Mouse (Mus musculus) kidney, postnatal 0 days (tissue): ENCODE results near the gene Omt2b. TPM values are rescaled to one million over a fixed set of nuclear protein-coding genes. Genes with fewer than 3 reads are reported as not detected.
A peak's percentile ranks its signal among the peaks of the same experiment; 100 is the strongest.

Source experiments
- ATAC-seq: fragments of 200-750 bp; cut with Nextera tagmentation; replicated peaks from 2 replicates; pipeline ENCODE4 v1.8.0; 2017; ENCODE audit warnings: low read depth, moderate number of reproducible peaks, moderate TSS enrichment, moderate library complexity; ENCODE audit not compliant: low FRiP score
- DNase-seq: peaks from one replicate; pipeline ENCODE4 v3.0.0-alpha.2; 2016; ENCODE audit warnings: low spot score
- H3K27ac ChIP-seq: fragments of 300-500 bp; sonication (generic); 2 replicates; pipeline ENCODE4 v1.5.1; 2014; ENCODE audit warnings: mild to moderate bottlenecking
- H3K27me3 ChIP-seq: fragments of 300-500 bp; sonication (generic); 2 replicates; pipeline ENCODE4 v1.6.1; 2014; ENCODE audit warnings: low read length, mixed read lengths; ENCODE audit not compliant: insufficient read depth
- H3K36me3 ChIP-seq: fragments of 300-500 bp; sonication (generic); 2 replicates; pipeline ENCODE4 v1.6.1; 2014; ENCODE audit warnings: low read length, mixed read lengths; ENCODE audit not compliant: insufficient read depth
- H3K4me1 ChIP-seq: fragments of 300-500 bp; sonication (generic); replicated peaks from 2 replicates; pipeline ENCODE4 v1.6.1; 2014; ENCODE audit warnings: antibody characterized with exemption, low read length, mixed read lengths; ENCODE audit not compliant: insufficient read depth
- H3K4me2 ChIP-seq: fragments of 300-500 bp; sonication (generic); 2 replicates; pipeline ENCODE4 v1.6.1; 2014; ENCODE audit warnings: mild to moderate bottlenecking, low read length, moderate library complexity, mixed read lengths
- H3K4me3 ChIP-seq: fragments of 300-500 bp; sonication (generic); replicated peaks from 2 replicates; pipeline ENCODE4 v1.5.1; 2014; ENCODE audit warnings: low read depth, low read length
- H3K9ac ChIP-seq: fragments of 300-500 bp; sonication (generic); 2 replicates; pipeline ENCODE4 v1.6.1; 2014; ENCODE audit warnings: low read depth, low read length
- H3K9me3 ChIP-seq: fragments of 300-500 bp; sonication (generic); replicated peaks from 2 replicates; pipeline ENCODE4 v1.6.1; 2016; ENCODE audit warnings: low read length, inconsistent platforms, mixed read lengths
- CTCF ChIP-seq: IDR thresholded peaks from 2 replicates; pipeline ENCODE4 v1.5.1; 2016; ENCODE audit warnings: antibody characterized with exemption, low read depth, mild to moderate bottlenecking, moderate library complexity
- WGBS: fragments of 180-500 bp; shearing (Covaris S2); extraction: QIAGEN DNeasy Blood & Tissue Kit; methylation state at CpG from one replicate; pipeline ENCODE4 v1.1.7; 2014; 5-methylcytosine and 5-hydroxymethylcytosine counted together
- polyA plus RNA-seq: library from polyadenylated mRNA; unstranded; fragments of >200 nt; fragmentation: Nextera tagmentation; extraction: Ambion mirVana; gene quantifications from 2 replicates; pipeline ENCODE4 v1.2.1, GENCODE M21; 2015

The Omt2b gene
- polyA plus RNA-seq, 1 experiment from 2014 or later: not detected

DNA sequence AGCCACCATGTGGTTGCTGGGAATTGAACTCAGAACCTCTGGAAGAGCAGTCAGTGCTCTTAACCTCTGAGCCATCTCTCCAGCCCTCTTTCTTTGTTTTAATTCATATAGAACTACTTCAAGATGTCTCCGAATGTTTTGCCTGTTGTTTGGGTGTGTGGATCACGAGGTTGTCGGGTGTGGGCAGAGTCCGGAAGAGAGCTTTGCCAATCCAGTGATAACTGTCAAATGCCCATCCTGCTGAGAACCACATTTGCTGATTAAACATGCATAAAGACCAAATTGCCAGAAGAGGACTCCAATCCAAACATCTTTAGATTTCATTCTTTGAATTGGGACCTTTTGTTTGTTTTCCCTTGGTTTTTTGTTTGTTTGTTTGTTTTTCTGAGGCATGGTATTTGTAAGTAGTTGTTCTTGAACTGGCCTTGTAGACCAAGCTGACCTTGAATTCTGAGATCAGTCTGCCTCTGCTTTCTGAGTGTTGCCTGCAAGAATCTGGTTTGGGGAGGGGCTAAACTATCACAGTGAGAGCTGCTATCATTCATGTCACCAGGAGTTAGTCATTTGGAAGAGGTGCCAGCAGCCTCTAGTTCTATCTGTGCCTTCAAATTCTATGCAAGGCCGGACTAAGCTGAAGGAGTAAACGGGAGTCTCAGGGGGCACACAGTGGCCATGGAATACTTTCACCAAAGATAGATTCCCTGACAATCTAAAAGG, 24.3 kb downstream of the Omt2b start:
- no peak for ATAC-seq
- no peak overlapping the region for H3K9ac ChIP-seq
- WGBS: 76% methylated on average over 6 of the region's 6 CpGs
- no peaks in the 10 kb centered on the region for H3K9me3 ChIP-seq
- no peaks in the 10 kb centered on the region for H3K27me3 ChIP-seq
- H3K4me2 ChIP-seq: no peak overlapping the region
- no peak for DNase-seq
- no peak overlapping the region for H3K4me3 ChIP-seq
- no peaks in the 10 kb centered on the region for H3K4me1 ChIP-seq
- no peaks in the 10 kb centered on the region for H3K36me3 ChIP-seq
- H3K27ac ChIP-seq: no peak overlapping the region
- no peak for TF ChIP-seq CTCF

GRCm38 (mm10) chr9:78354665-78355578, 27.5 kb downstream of the Omt2b start:
- no peak for TF ChIP-seq CTCF
- Histone ChIP-seq H3K4me3 (no peak overlapping the region), H3K4me2 (no peak overlapping the region), H3K4me1 (no peaks in the 10 kb centered on the region), H3K27ac (no peak overlapping the region; the same call in 1 of the 2 replicates), H3K27me3 (no peaks in the 10 kb centered on the region), H3K36me3 (no peaks in the 10 kb centered on the region), H3K9me3 (no peaks in the 10 kb centered on the region), H3K9ac (no peak overlapping the region)
- ATAC-seq (peak; percentile 71; the same call in 1 of the 2 replicates), DNase-seq (peak; percentile 47)
- 64% methylated on average over 11 of the region's 11 CpGs for WGBS

DNA sequence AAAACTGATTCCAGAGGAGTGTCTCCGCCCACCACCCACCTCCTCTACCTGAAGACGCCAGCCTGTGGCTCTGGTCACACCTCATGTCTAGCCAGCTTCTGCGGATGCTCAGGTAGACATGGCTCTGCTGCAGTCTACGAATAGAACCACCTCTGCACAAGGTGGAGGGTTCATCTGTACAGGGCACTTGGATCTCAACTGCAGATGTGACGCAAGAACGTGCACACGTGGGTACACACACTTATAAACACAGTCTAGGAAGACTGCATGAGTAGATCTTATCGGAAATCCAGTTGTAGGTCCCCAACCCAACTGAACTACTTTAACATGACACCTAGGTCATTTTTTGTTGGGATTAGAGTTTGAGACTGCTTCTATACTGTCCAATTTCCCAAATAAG, 28.2 kb downstream of the Omt2b start, which contains the start of gene Gsta2:
TSS of gene Gsta2 (minus strand) at position 178 of the 400 bp plus-strand sequence.
- Histone ChIP-seq H3K9me3 (no peaks in the 10 kb centered on the region), H3K4me1 (no peaks in the 10 kb centered on the region), H3K9ac (no peak within 1 kb of the TSS), H3K4me3 (no peak within 1 kb of the TSS), H3K36me3 (no peaks in the 10 kb centered on the region), H3K27me3 (no peaks in the 10 kb centered on the region), H3K27ac (no peak within 1 kb of the TSS; the same call in 1 of the 2 replicates), H3K4me2 (no peak within 1 kb of the TSS)
- DNase-seq (no peak), ATAC-seq (no peak)
- WGBS: 89% methylated on average over 8 of the region's 8 CpGs
- TF ChIP-seq CTCF: no peak

- peak; percentile 64 for ATAC-seq
- WGBS: 14% methylated on average over 9 of the region's 9 CpGs
These were observed 30.7 kb downstream of the Omt2b start for GRCm38 (mm10) chr9:78358053-78358452.

GRCm38 (mm10) chr9:78359750-78360483, 32.5 kb downstream of the Omt2b start:
- Histone ChIP-seq H3K4me2 (no peak overlapping the region), H3K4me1 (no peaks in the 10 kb centered on the region), H3K36me3 (no peaks in the 10 kb centered on the region), H3K9ac (no peak overlapping the region), H3K27me3 (no peaks in the 10 kb centered on the region), H3K4me3 (no peak overlapping the region), H3K9me3 (no peaks in the 10 kb centered on the region), H3K27ac (no peak overlapping the region)
- WGBS: 84% methylated on average over 6 of the region's 6 CpGs
- DNase-seq (no peak), ATAC-seq (no peak)
- TF ChIP-seq CTCF: no peak

More at GRCm38 (mm10) chr9:78358053-78358452, 30.7 kb downstream of the Omt2b start:
- Histone ChIP-seq H3K9ac (no peak overlapping the region), H3K36me3 (no peaks in the 10 kb centered on the region), H3K4me3 (no peak overlapping the region), H3K4me1 (no peaks in the 10 kb centered on the region), H3K27me3 (no peaks in the 10 kb centered on the region), H3K27ac (no peak overlapping the region), H3K9me3 (no peaks in the 10 kb centered on the region), H3K4me2 (no peak overlapping the region)
- peak; percentile 78 for TF ChIP-seq CTCF
- DNase-seq: peak; percentile 69

DNA sequence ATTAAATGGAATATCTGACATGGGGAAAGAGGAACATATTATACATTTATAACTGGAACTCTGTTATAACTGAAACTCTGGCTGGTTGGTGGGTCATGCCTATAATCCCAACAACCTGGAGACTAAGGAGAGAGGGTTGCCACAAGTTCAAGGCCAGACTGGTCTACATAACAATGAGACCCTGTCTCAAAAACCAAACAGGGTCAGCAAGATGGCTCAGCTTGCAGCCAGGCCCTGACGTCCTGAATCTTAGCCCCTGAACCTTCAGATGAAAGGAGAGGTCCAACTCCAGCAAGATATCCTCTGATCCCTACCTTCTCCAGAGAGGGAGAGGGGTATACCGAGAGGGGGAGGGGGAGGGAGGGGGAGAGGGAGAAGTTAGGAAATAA, 33.1 kb downstream of the Omt2b start:
- Histone ChIP-seq H3K4me1 (no peaks in the 10 kb centered on the region), H3K9me3 (no peaks in the 10 kb centered on the region), H3K36me3 (no peaks in the 10 kb centered on the region), H3K4me2 (no peak overlapping the region), H3K9ac (no peak overlapping the region), H3K27ac (no peak overlapping the region), H3K27me3 (no peaks in the 10 kb centered on the region), H3K4me3 (no peak overlapping the region)
- DNase-seq: no peak
- TF ChIP-seq CTCF: no peak
- ATAC-seq: no peak
- WGBS: 50% methylated on average over 2 of the region's 2 CpGs
